Mouse (Mus musculus): ENCODE data around the gene Stxbp4.

Gene Stxbp4

DNA sequence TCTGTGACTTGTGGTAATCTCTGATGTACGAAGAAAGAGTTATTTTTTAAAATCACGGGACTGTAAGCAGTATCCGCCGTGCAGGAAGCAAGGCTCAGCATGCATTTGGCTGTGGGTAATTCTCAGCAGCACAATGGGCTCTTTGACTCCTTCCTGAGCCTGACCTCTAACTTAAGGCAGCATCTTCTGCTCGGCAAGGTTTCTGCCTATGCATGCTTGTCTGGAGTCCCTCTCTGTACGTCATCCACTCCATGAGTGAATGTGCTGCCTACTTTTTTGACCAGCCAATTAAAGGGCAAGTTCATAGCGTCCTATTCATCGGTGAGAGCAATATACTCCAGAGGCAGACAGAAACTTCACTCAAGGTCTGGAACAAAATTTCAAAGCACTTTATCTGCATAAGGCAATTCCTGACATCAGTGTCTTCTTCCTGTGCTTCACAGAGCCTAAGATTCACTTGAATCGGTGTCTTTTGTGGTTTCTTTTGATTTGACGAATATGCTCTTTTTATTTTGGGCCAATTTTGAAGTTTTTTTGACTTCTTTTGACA is 173.8 kb downstream of the Stxbp4 start:
- DNase-seq (ENCODE audit: low spot score in 2 of 2) = no peak

GRCm38 (mm10) chr11:90460458-90460857 is 177.4 kb downstream of the Stxbp4 start:
- no peak for DNase-seq (ENCODE audit: low spot score in 2 of 2)

DNA sequence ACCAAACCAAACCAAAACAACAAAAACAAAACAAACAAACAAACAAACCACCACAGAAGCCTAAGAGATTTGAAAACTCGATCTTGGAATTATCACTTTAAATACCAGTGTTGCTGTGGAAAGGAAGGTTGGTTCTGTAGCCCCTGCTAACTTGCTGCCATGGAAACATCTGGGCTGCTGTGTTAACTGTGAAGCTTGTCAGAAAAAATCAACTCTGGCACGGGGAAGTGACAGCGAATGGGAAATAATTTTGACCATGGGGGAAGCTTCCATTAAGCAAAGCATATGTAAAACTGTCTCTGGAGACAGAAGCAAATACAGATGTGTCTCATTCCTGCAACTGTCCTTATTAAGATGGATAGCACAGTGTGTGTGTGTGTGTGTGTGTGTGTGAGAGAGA is 185.8 kb downstream of the Stxbp4 start:
- no peak for DNase-seq (ENCODE audit: low spot score in 2 of 2)

DNA sequence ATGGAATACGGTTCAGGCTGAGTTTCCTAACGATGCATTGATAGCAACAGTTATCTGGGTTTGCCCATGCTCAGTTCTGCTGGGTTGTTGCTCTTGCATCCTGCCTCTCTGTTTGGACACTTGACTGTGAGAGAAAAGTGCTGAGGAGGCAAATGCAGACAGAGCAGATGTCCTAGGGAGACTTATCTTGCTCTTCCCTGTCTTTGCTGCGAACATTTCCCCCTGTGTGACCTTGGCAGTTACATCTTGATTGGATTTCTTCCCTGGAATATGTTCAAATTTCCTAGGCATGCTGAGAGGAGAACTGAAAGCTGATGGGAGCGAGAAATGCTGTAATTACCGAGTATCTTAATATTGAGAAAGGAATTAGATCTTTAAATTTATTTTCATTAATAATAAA is 186.4 kb downstream of the Stxbp4 start:
- DNase-seq (ENCODE audit: low spot score in 2 of 2) = no peak

- no peak for DNase-seq (ENCODE audit: low spot score in 2 of 2)
These were observed 195.4 kb downstream of the Stxbp4 start for GRCm38 (mm10) chr11:90442462-90442861.

DNA sequence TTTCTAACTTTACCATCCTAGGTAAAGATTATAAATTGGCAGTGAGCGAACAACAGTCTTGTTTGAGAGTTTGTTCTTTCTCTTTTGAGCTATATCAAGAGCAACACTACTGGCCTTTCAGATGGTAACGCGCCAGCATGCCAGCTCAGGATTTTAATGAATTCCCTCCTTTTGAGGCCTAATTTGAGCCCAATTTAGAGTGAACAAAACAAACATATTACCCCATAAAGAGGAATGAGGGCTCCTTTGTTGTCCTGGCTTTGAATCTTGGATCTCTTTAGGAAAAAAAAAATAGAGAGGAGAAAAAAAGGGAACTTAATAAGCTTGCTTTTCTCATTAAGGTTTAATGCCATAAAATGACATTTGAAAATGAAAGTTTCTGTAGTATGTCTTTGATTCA is 197.0 kb downstream of the Stxbp4 start:
- no peak for DNase-seq (ENCODE audit: low spot score in 2 of 2)

DNA sequence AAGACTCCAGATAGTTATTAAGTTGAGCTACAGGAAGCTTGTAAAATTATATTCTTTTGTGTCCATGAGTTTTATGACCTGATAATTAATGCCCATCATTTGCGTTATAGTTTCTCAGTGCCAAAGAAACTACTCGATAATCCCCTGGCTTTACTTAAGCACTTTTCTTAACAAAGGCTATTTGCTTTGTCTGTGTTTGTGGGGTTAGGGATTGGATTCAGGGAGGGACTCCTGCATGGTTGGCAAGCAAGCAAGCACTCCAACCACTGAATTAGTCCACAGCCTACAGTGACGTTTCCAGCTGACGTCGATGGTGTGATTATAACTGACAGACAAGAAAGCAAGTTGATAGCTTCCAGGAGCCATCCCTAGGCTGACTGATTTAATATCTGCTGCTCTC is 199.1 kb downstream of the Stxbp4 start:
- DNase-seq (ENCODE audit: low spot score in 2 of 2) = no peak

Data from frontal cortex, postnatal 36 days (tissue).